Mouse (Mus musculus): ENCODE measurements around the gene Cacna1c.

Gene Cacna1c

GRCm38 (mm10) chr6:118791921-118792368 is 404.3 kb downstream of the Cacna1c start:
- peak; percentile 23 for DNase-seq (ENCODE audit: low spot score)

- DNase-seq (ENCODE audit: low spot score): no peak
Observed at GRCm38 (mm10) chr6:118787933-118788332, 408.3 kb downstream of the Cacna1c start.

GRCm38 (mm10) chr6:118780280-118780679 is 415.9 kb downstream of the Cacna1c start:
- DNase-seq (ENCODE audit: low spot score): no peak

- DNase-seq (ENCODE audit: low spot score): no peak
Observed at GRCm38 (mm10) chr6:118779201-118779600, 417.0 kb downstream of the Cacna1c start.

GRCm38 (mm10) chr6:118777457-118777856 is 418.8 kb downstream of the Cacna1c start:
- DNase-seq (ENCODE audit: low spot score): no peak

- DNase-seq (ENCODE audit: low spot score): no peak
Observed at GRCm38 (mm10) chr6:118776459-118776858, 419.8 kb downstream of the Cacna1c start.

- no peak for DNase-seq (ENCODE audit: low spot score)
Observed at GRCm38 (mm10) chr6:118772581-118772980, 423.6 kb downstream of the Cacna1c start.

- DNase-seq (ENCODE audit: low spot score): no peak
Observed at GRCm38 (mm10) chr6:118771121-118771520, 425.1 kb downstream of the Cacna1c start.

- no peak for DNase-seq (ENCODE audit: low spot score)
Observed at GRCm38 (mm10) chr6:118770396-118770795, 425.8 kb downstream of the Cacna1c start.

- no peak for DNase-seq (ENCODE audit: low spot score)
Observed at GRCm38 (mm10) chr6:118769792-118770191, 426.4 kb downstream of the Cacna1c start.

GRCm38 (mm10) chr6:118767698-118768097 is 428.5 kb downstream of the Cacna1c start:
- DNase-seq (ENCODE audit: low spot score): no peak

- no peak for DNase-seq (ENCODE audit: low spot score)
Observed at GRCm38 (mm10) chr6:118765261-118765660, 431.0 kb downstream of the Cacna1c start.

GRCm38 (mm10) chr6:118759015-118759414 is 437.2 kb downstream of the Cacna1c start:
- no peak for DNase-seq (ENCODE audit: low spot score)

GRCm38 (mm10) chr6:118758290-118758907 is 437.8 kb downstream of the Cacna1c start:
- DNase-seq (ENCODE audit: low spot score): no peak

- no peak for DNase-seq (ENCODE audit: low spot score)
Observed at GRCm38 (mm10) chr6:118757533-118758289, 438.5 kb downstream of the Cacna1c start.

GRCm38 (mm10) chr6:118756511-118756910 is 439.7 kb downstream of the Cacna1c start:
- DNase-seq (ENCODE audit: low spot score): no peak

- DNase-seq (ENCODE audit: low spot score): no peak
Observed at GRCm38 (mm10) chr6:118755768-118756167, 440.4 kb downstream of the Cacna1c start.

GRCm38 (mm10) chr6:118754439-118754838 is 441.8 kb downstream of the Cacna1c start:
- DNase-seq (ENCODE audit: low spot score): no peak

GRCm38 (mm10) chr6:118753787-118754186 is 442.4 kb downstream of the Cacna1c start:
- no peak for DNase-seq (ENCODE audit: low spot score)

- no peak for DNase-seq (ENCODE audit: low spot score)
Observed at GRCm38 (mm10) chr6:118753064-118753463, 443.2 kb downstream of the Cacna1c start.

GRCm38 (mm10) chr6:118749285-118749684 is 446.9 kb downstream of the Cacna1c start:
- DNase-seq (ENCODE audit: low spot score): no peak

GRCm38 (mm10) chr6:118742701-118743100 is 453.5 kb downstream of the Cacna1c start:
- no peak for DNase-seq (ENCODE audit: low spot score)

- no peak for DNase-seq (ENCODE audit: low spot score)
Observed at GRCm38 (mm10) chr6:118741841-118742240, 454.4 kb downstream of the Cacna1c start.

Measured in left cerebral cortex, adult 11 months (tissue).